21 mouse cellular contexts compared by ENCODE assay signal in genomic region chr2:14043011-14043410, GRCm38 (mm10).
"Had no signal": no experiment of that assay in that cellular context is flagged by ENCODE, and none has a peak within 500 bp of the region (broad histone marks: within the 10 kb centered on the region; RNA-seq: fewer than 3 reads in every experiment).

No protein-coding gene starts in this region.

- H3K36me3 ChIP-seq: kidney, embryonic 15.5 days had no signal

- ATAC-seq: hindbrain, embryonic 16.5 days; intestine, embryonic 16.5 days; liver, embryonic 12.5 days had no signal

- H3K27me3 ChIP-seq: heart, embryonic 12.5 days; hindbrain, embryonic 13.5 days; kidney, embryonic 15.5 days; limb, embryonic 13.5 days; limb, embryonic 15.5 days; liver, embryonic 12.5 days had no signal

- H3K9me3 ChIP-seq: heart, embryonic 10.5 days; heart, embryonic 12.5 days; hindbrain, embryonic 13.5 days; kidney, embryonic 15.5 days; limb, embryonic 13.5 days; limb, embryonic 15.5 days; liver, embryonic 12.5 days had no signal

- H3K4me1 ChIP-seq: heart, embryonic 10.5 days; kidney, embryonic 15.5 days; limb, embryonic 13.5 days; limb, embryonic 15.5 days had no signal

- H3K4me2 ChIP-seq: heart, embryonic 12.5 days; hindbrain, embryonic 13.5 days; kidney, embryonic 15.5 days; limb, embryonic 13.5 days; limb, embryonic 15.5 days; liver, embryonic 12.5 days had no signal

- H3K27ac ChIP-seq: gastrocnemius, adult 2 months; heart, embryonic 10.5 days; hindbrain, embryonic 13.5 days; kidney, embryonic 15.5 days; kidney, postnatal 0 days; limb, embryonic 13.5 days; limb, embryonic 15.5 days; liver, embryonic 12.5 days; liver, embryonic 14.5 days had no signal

- H3K4me3 ChIP-seq: gastrocnemius, adult 2 months; heart, embryonic 10.5 days; heart, embryonic 12.5 days; hindbrain, embryonic 13.5 days; kidney, embryonic 15.5 days; limb, embryonic 13.5 days; limb, embryonic 15.5 days; liver, embryonic 12.5 days had no signal

- DNase-seq: gastrocnemius, adult 2 months; gastrocnemius, postnatal 10 days; gastrocnemius, postnatal 25 days; heart, adult 18-20 months; heart, postnatal 14 days; heart, postnatal 36 days; kidney, adult 11 months; layer of hippocampus, adult 9-11 months; layer of hippocampus, postnatal 36 days; left cerebral cortex, postnatal 4 days had no signal

- H3K9ac ChIP-seq: heart, embryonic 12.5 days; hindbrain, embryonic 13.5 days; kidney, embryonic 15.5 days; limb, embryonic 13.5 days; limb, embryonic 15.5 days; liver, embryonic 12.5 days; liver, embryonic 14.5 days had no signal
